Mouse (Mus musculus) hematopoietic stem cell, adult 5-6 weeks (primary cell): ENCODE results near the gene Wnt3. TPM values are rescaled to one million over a fixed set of nuclear protein-coding genes. Genes with fewer than 3 reads are reported as not detected.
"Not testable (repeated sequence)": the region's sequence is repeated elsewhere in the genome, so short reads cannot be mapped to it uniquely, and the experiment has no call there.

ENCODE experiments used
- ATAC-seq, 2 experiments: fragments of 125-278 bp in 1 of 2; replicated peaks in 1 of 2; 2 replicates each; pipeline ENCODE4 v1.8.0; 2016 to 2017; ENCODE audit warnings: inconsistent platforms in 2 of 2, mild to moderate bottlenecking in 2 of 2, moderate number of reproducible peaks in 2 of 2, low read depth in 1 of 2, moderate TSS enrichment in 1 of 2; ENCODE audit not compliant: low FRiP score in 2 of 2, poor library complexity in 2 of 2, severe bottlenecking in 2 of 2, insufficient read depth in 1 of 2, low TSS enrichment in 1 of 2
- total RNA-seq: library from RNA; stranded (forward); fragments of 172-1452, 232-1000 nt; gene quantifications from 2 replicates; pipeline ENCODE4 v1.2.3, GENCODE M21; 2017

The Wnt3 gene
- not detected in 2 replicates for total RNA-seq

GRCm38 (mm10) chr11:103773387-103774227, at the start of gene Wnt3:
Wnt3 (plus strand) TSS chr11:103774150.
- ATAC-seq = no peak

- no peak for ATAC-seq
Observed at GRCm38 (mm10) chr11:103724331-103724771, 49.6 kb upstream of the Wnt3 start.

- ATAC-seq = no peak
Observed at GRCm38 (mm10) chr11:103729282-103729985, 44.5 kb upstream of the Wnt3 start.

GRCm38 (mm10) chr11:103731594-103731993, 42.4 kb upstream of the Wnt3 start:
- ATAC-seq = no peak

GRCm38 (mm10) chr11:103732306-103732705, 41.6 kb upstream of the Wnt3 start:
- ATAC-seq = no peak

GRCm38 (mm10) chr11:103733069-103733468, 40.9 kb upstream of the Wnt3 start:
- no peak for ATAC-seq

- ATAC-seq = no peak
Observed at GRCm38 (mm10) chr11:103733961-103734360, 40.0 kb upstream of the Wnt3 start.

GRCm38 (mm10) chr11:103734411-103735045, 39.4 kb upstream of the Wnt3 start:
- no peak for ATAC-seq

- no peak for ATAC-seq
Observed at GRCm38 (mm10) chr11:103735046-103735781, 38.7 kb upstream of the Wnt3 start.

GRCm38 (mm10) chr11:103749306-103750089, 24.5 kb upstream of the Wnt3 start, which contains the start of gene Wnt9b:
Wnt9b (minus strand) TSS chr11:103749821.
- ATAC-seq = peak; percentile 9 to 33; a peak in 1 of 4 replicates

- no peak for ATAC-seq
Observed at GRCm38 (mm10) chr11:103750612-103751011, 23.3 kb upstream of the Wnt3 start.

GRCm38 (mm10) chr11:103758054-103758453, 15.9 kb upstream of the Wnt3 start:
- ATAC-seq = no peak

GRCm38 (mm10) chr11:103758706-103759105, 15.2 kb upstream of the Wnt3 start:
- peak; percentile 77 to 83 for ATAC-seq

GRCm38 (mm10) chr11:103760101-103760500, 13.8 kb upstream of the Wnt3 start:
- ATAC-seq = no peak

GRCm38 (mm10) chr11:103760891-103761290, 13.1 kb upstream of the Wnt3 start:
- not testable (repeated sequence) for ATAC-seq

- ATAC-seq = 0 out of 4 replicates have a peak, but pooled peaks of 1 of the 2 experiments have one; percentile 19
Observed at GRCm38 (mm10) chr11:103763410-103764163, 10.4 kb upstream of the Wnt3 start.
